Mouse (Mus musculus): Measurements from ENCODE around the gene Mat2a.
"Not testable (repeated sequence)": the region's sequence is repeated elsewhere in the genome, so short reads cannot be mapped to it uniquely, and the experiment has no call there.

- TF ChIP-seq POLR2A (IDR thresholded peaks at IDR 0.05; ENCODE audit: borderline replicate concordance, insufficient read depth, low read length); CTCF (IDR thresholded peaks at IDR 0.05; ENCODE audit: borderline replicate concordance, insufficient read depth, low read depth, low read length): not testable (repeated sequence)
These were observed 12.4 kb upstream of the Mat2a start for GRCm38 (mm10) chr6:72451778-72452177.
